Mouse (Mus musculus): Measurements from ENCODE around the gene Olfr786. TPM values are rescaled to one million over a fixed set of nuclear protein-coding genes. Genes with fewer than 3 reads are reported as not detected.

The Olfr786 gene
- total RNA-seq (2023) = not detected

DNA sequence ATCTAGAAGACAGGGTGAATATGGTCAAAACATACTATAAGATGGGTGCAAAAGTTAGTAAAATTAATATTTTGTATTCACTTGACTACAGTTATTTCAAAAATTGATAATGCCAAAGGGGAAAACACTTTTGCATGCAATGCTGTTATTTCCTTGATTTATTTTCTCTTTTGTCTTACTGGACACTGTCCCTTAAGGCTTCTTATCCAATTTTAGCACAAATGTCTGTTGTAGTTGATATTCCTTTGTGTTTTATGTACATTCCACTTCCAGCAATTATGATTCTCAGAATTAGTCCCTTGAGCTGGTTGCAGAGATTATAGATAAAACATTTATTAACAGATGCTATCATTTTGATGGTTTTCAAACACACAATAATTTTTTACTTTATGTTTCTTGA, at the start of gene Olfr786:
Gene Olfr786 (plus strand): TSS at position 301 of the 400 bp plus-strand sequence.

GRCm38 (mm10) chr10:129383783-129384182, 43.3 kb upstream of the Olfr786 start, which contains the start of gene Olfr784:
Gene Olfr784, plus strand, starts transcription at chr10:129384083.

GRCm38 (mm10) chr10:129405126-129405525, 22.0 kb upstream of the Olfr786 start, which contains the start of gene Olfr785:
Gene Olfr785, plus strand, starts transcription at chr10:129405426.

DNA sequence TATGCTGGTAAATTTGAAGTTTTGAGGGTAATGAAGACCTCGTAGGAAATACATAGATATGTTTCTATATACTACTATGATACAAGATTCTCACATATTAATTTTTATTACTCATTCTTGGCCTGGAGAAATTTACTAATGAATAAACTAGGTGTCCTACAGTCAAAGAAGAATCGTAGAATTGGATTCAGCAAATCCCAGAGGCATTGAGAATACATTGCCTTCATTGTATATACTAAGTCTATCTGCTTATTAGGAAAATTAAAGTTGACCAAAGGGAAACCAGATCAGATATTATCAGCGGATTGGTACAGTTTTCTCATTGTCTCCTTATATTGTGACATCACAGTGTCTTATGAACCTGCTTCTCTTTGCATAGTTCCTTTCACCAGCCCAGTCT, 34.5 kb downstream of the Olfr786 start, which contains the start of gene Olfr787:
Gene Olfr787 (plus strand): TSS at position 301 of the 400 bp plus-strand sequence.

DNA sequence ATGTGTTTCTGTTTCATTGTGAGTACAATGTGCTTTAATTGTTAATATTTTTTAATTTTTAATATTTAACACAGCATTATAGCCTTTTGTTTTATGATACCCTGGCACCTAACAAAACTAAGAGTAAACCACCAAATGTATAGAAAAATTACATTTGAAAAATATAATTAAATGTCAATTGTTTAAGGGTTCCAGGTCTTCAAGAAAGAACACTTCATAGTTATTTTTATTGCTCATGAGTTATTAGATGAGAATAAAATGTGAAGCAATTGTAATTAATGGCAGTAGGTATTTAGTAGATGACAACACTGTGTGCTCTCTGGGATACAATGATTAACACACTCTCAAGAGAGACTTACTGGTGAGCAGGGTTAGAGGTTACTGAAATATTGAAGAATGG, 43.6 kb downstream of the Olfr786 start, which contains the start of gene Olfr788:
Gene Olfr788 (plus strand): TSS at position 301 of the 400 bp plus-strand sequence.

DNA sequence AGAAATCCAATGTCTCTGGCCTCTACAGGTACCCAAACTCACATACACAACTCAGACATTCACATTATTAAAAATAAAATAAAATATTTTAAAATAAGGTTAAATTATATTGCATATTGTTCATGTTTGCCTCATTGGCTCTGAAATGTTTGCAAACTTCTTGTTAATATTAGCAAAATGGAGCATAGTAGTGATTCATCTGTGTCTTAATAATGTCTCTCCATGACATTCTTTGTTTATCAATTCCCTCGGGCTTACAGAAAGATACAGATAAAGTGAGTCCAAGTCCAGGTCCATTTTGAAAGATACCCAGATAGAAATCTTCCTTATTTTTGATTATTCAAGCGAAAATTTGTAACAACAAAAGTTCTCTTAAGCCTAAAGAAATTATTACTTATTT, 57.3 kb downstream of the Olfr786 start, which contains the start of gene Olfr789:
Gene Olfr789 (plus strand): TSS at position 301 of the 400 bp plus-strand sequence.

Other genes starting within 250 kb of the Olfr786 start
- gene Olfr772, start 249.4 kb upstream of the Olfr786 start, total RNA-seq (2023) = not detected
- not detected for gene Olfr773, start 239.9 kb upstream of the Olfr786 start, total RNA-seq (2023)
- gene Olfr774, start 191.1 kb upstream of the Olfr786 start, total RNA-seq (2023) = not detected
- not detected for gene Olfr775, start 178.9 kb upstream of the Olfr786 start, total RNA-seq (2023)
- gene Olfr776, start 168.2 kb upstream of the Olfr786 start, total RNA-seq (2023) = not detected
- not detected for gene Olfr777, start 155.8 kb upstream of the Olfr786 start, total RNA-seq (2023)
- gene Olfr780, start 109.2 kb upstream of the Olfr786 start, total RNA-seq (2023) = not detected
- gene Olfr781, start 98.5 kb upstream of the Olfr786 start, total RNA-seq (2023) = not detected
- not detected for gene Olfr782, start 78.5 kb upstream of the Olfr786 start, total RNA-seq (2023)
- gene Olfr784, start 43.2 kb upstream of the Olfr786 start, total RNA-seq (2023) = under 1 TPM in 1 of 2 experiments, not detected in 1; 0.22 TPM
- not detected for gene Olfr785, start 21.9 kb upstream of the Olfr786 start, total RNA-seq (2023)
- gene Olfr787, start 34.6 kb downstream of the Olfr786 start, total RNA-seq (2023) = not detected
- not detected for gene Olfr788, start 43.7 kb downstream of the Olfr786 start, total RNA-seq (2023)
- not detected for gene Olfr789, start 57.4 kb downstream of the Olfr786 start, total RNA-seq (2023)
- gene Olfr790, start 71.2 kb downstream of the Olfr786 start, total RNA-seq (2023) = not detected
- gene Olfr791, start 94.5 kb downstream of the Olfr786 start, total RNA-seq (2023) = not detected
- gene Olfr792, start 111.9 kb downstream of the Olfr786 start, total RNA-seq (2023) = not detected
- not detected for gene Olfr794, start 140.3 kb downstream of the Olfr786 start, total RNA-seq (2023)
- not detected for gene Olfr796, start 185.3 kb downstream of the Olfr786 start, total RNA-seq (2023)
- gene Olfr798, start 200.6 kb downstream of the Olfr786 start, total RNA-seq (2023) = not detected
- not detected for gene Olfr799, start 210.2 kb downstream of the Olfr786 start, total RNA-seq (2023)
- gene Olfr800, start 230.4 kb downstream of the Olfr786 start, total RNA-seq (2023) = not detected
- gene Olfr801, start 246.6 kb downstream of the Olfr786 start, total RNA-seq (2023) = not detected

Measured in neutrophil, adult 59 days (primary cell).